Mouse (Mus musculus): Measurements from ENCODE around the gene Acvr1b. TPM values are rescaled to one million over a fixed set of nuclear protein-coding genes. Genes with fewer than 3 reads are reported as not detected.

The Acvr1b gene
- 6.1 and 8.2 TPM in 2 replicates for polyA plus RNA-seq (2012; ENCODE audit: insufficient read depth, low replicate concordance)

DNA sequence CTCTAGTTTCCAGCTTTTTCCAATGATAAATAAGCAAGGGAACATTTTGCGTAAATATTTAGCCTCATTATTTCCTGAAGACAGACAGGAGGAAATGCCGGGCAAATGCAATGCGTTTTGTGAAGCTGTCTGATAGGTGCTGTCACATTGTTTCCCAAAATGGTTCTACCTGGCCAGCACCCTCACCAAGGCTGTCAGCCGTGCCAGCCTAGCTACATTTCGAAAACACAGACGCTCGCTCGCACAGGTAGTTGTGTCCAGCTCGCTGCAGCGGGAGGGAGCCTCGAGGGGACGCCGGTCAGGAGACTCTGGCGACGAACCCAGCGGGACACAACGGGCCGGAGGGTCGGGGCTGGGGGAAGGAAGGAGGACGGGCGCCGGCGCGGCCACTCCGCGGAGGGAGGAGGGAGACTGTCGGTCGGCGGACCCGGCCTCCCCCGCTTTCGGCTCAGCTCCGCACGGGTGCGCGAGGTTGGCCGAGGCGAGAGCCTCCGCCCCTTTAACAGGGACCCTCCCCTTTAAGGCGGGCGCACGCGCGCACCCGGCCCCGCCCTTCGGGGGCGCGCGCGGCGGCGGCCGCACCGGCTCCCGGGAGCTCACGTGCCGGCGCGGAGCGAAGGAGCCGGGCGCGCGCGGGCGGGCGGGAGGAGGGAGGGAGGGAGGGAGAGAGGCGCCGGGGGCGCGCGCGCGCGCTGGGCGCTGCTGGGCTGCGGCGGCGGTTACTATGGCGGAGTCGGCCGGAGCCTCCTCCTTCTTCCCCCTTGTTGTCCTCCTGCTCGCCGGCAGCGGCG is at the start of gene Acvr1b:
Acvr1b (plus strand) TSS at position 647 of the 791 bp plus-strand sequence.
- H3K9me3 ChIP-seq = no peaks in the 10 kb centered on the region
- TF ChIP-seq FLI1 (IDR thresholded peaks at IDR 0.05; ENCODE audit: low read length) (no peak), GATA1 (IDR thresholded peaks at IDR 0.05; ENCODE audit: borderline replicate concordance, low read length) (no peak)
- H3K4me3 ChIP-seq (replicated peaks) = peak within 1 kb of the TSS; percentile 95

DNA sequence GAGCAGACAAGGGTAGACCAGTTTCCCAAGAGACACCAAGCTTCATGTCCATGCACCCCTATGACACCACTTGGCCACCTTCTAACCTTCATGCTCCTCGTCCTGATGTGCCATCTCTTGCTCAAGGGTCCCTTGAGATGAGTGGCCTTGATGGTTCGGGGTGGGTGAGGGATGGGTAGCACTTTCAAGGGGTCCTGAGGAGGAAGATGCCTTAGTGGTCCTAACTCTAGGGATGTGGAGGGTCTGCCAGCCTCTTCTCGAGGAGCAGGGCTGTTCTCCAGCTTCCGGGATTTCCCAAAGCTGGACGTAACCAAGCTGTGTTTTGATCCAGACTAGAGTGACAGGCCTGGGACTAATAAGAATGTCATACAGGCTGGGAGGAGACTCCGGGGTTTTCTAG is 48.3 kb upstream of the Acvr1b start:
- Histone ChIP-seq H3K4me3 (replicated peaks) (no peak overlapping the region), H3K27me3 (replicated peaks) (peaks cover 58% of the 10 kb centered on the region), H3K9me3 (peaks cover 19% of the 10 kb centered on the region), H3K36me3 (replicated peaks; ENCODE audit: low read length) (peaks cover 7% of the 10 kb centered on the region), H3K4me1 (peaks cover 90% of the 10 kb centered on the region)
- no peak for TF ChIP-seq GATA1 (IDR thresholded peaks at IDR 0.05; ENCODE audit: borderline replicate concordance, low read length)
- TF ChIP-seq FLI1 (IDR thresholded peaks at IDR 0.05; ENCODE audit: low read length) = no peak

More for the DNA sequence above, at the start of gene Acvr1b:
- peaks cover 5% of the 10 kb centered on the region for H3K36me3 ChIP-seq (replicated peaks; ENCODE audit: low read length)
- no peaks in the 10 kb centered on the region for H3K27me3 ChIP-seq (replicated peaks)
- peaks cover 92% of the 10 kb centered on the region for H3K4me1 ChIP-seq

DNA sequence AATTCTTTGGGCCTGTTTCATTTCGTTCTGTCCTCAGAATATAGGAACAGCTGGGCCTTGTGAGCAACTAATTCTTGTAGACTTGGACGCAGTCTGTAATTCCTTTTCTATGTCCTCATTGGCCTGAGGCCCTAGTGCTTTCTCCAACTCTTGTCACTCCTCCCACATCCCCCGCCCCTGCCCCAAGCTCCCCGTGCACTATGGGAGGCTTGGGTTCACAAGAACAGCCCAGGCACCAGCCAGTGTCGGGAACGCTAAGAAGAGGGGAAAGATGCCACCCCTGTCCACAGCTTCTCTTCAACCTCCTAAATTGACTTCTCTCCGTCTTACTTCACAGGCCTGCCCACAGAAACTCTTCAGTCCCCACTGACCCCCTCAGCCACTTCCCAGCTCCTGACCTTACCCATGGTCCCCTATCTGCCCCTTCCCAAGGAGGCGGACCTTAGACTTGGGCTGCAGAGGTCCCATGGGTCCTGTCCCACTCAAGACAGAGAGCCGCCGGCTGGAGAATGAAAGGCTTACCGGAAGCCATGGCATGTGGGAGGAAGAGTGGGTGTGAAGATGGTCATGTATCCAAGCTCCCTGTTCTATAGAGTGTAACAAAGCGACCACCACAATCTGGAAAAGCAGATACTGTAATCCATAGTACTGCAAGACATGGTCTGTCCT is 46.9 kb upstream of the Acvr1b start:
- no peak overlapping the region for H3K4me3 ChIP-seq (replicated peaks)
- H3K36me3 ChIP-seq (replicated peaks; ENCODE audit: low read length) = peaks cover 7% of the 10 kb centered on the region
- H3K27me3 ChIP-seq (replicated peaks) = peaks cover 65% of the 10 kb centered on the region
- peaks cover 15% of the 10 kb centered on the region for H3K9me3 ChIP-seq
- H3K4me1 ChIP-seq = peaks cover 87% of the 10 kb centered on the region
- no peak for TF ChIP-seq GATA1 (IDR thresholded peaks at IDR 0.05; ENCODE audit: borderline replicate concordance, low read length)
- no peak for TF ChIP-seq FLI1 (IDR thresholded peaks at IDR 0.05; ENCODE audit: low read length)

DNA sequence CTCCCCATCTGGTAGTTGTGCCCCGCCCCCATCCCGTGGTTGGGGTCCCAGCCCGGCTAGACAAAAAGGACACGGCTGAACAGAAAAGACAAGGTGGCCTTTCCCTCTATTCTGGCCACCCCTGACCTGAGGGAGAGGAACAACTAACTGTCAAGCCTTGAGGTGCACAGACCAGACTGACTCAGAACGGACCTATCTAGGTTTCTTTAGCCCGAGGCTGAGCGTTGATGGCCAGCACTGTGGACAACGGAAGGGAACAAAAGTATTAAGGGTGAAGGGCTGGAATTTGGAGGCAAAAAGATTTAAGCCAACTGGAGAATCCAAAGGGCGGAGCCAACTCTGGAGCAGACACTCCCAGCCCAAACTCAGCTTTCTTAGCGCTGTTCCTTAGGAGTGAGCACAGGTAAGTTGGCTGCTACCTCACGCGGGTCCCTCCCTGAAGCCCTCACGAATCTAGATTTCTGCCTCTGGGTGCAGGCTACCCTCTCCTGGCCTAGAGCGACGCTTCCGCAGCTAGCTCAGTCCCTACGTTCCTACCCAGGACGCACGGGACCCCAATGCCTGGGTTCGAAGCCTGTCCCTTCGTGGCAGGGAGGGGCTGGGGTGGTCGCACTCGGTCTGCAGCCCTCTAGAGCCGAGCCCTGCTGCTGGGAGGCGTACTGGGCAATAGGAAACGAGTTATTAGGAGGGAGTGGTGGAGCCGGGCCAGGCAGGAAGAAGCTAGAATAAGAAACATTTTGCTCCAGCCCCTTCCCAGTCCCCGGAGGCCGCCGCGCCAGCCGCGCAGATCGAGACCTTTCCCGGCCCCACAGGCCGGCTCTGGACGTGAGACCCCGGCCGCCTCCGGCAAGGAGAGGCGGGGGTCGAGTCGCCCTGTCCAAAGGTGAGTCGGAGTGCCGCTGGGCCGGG is 45.4 kb upstream of the Acvr1b start, which contains the start of gene Acvrl1:
Acvrl1 (plus strand) TSS at position 342 of the 909 bp plus-strand sequence.
- Histone ChIP-seq H3K4me1 (peaks cover 87% of the 10 kb centered on the region), H3K36me3 (replicated peaks; ENCODE audit: low read length) (peaks cover 7% of the 10 kb centered on the region), H3K27me3 (replicated peaks) (peaks cover 78% of the 10 kb centered on the region), H3K9me3 (peaks cover 11% of the 10 kb centered on the region), H3K4me3 (replicated peaks) (peak within 1 kb of the TSS; percentile 89)
- TF ChIP-seq FLI1 (IDR thresholded peaks at IDR 0.05; ENCODE audit: low read length) = no peak
- TF ChIP-seq GATA1 (IDR thresholded peaks at IDR 0.05; ENCODE audit: borderline replicate concordance, low read length) = no peak

DNA sequence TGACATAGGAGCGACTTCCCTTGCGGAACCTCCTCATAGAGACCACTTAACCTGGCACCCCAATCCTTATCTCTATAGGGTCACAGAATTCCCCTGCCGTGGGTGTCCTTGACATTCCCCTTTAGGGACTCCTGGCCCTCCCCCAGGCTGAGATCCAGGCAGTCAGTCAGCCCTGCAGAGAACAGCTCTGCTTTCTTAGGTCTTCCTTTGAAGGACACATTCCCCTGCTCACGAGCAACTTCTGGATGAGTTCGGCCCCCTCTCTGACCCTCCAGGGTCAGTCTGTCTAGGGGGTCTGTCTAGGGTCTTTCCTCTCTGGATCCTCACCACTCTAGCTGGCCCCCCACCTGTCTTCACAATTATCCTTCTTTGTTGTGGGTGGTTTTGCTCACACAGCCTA is 44.5 kb upstream of the Acvr1b start:
- H3K4me3 ChIP-seq (replicated peaks) = peak overlapping the region; percentile 89
- H3K27me3 ChIP-seq (replicated peaks) = peaks cover 86% of the 10 kb centered on the region
- H3K36me3 ChIP-seq (replicated peaks; ENCODE audit: low read length) = peaks cover 7% of the 10 kb centered on the region
- H3K4me1 ChIP-seq = peaks cover 87% of the 10 kb centered on the region
- H3K9me3 ChIP-seq = peaks cover 11% of the 10 kb centered on the region
- TF ChIP-seq FLI1 (IDR thresholded peaks at IDR 0.05; ENCODE audit: low read length) = no peak
- TF ChIP-seq GATA1 (IDR thresholded peaks at IDR 0.05; ENCODE audit: borderline replicate concordance, low read length) = no peak

DNA sequence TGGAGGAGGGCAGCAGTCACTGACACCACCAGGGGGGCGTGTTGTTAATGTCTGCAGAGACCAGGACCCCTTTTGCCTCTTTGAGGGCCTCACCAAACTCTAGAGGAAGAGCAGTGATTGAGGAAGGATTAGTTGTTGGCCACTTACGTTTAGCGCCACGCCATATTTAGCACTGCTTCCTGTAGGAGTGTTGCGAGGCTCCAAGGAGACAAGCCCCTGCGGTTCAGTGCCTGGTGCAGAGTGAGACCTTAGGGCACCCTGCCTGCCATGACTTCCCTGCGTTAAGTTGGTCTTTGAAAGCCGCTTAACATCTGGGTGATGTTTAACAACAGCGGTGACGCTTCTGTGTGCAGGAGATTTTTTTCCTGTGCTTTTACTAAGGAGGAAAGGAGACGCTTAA is 42.4 kb upstream of the Acvr1b start:
- Histone ChIP-seq H3K27me3 (replicated peaks) (peaks cover 92% of the 10 kb centered on the region), H3K9me3 (no peaks in the 10 kb centered on the region), H3K36me3 (replicated peaks; ENCODE audit: low read length) (peaks cover 5% of the 10 kb centered on the region), H3K4me1 (peaks cover 90% of the 10 kb centered on the region), H3K4me3 (replicated peaks) (no peak overlapping the region)
- TF ChIP-seq FLI1 (IDR thresholded peaks at IDR 0.05; ENCODE audit: low read length) (no peak), GATA1 (IDR thresholded peaks at IDR 0.05; ENCODE audit: borderline replicate concordance, low read length) (no peak)

DNA sequence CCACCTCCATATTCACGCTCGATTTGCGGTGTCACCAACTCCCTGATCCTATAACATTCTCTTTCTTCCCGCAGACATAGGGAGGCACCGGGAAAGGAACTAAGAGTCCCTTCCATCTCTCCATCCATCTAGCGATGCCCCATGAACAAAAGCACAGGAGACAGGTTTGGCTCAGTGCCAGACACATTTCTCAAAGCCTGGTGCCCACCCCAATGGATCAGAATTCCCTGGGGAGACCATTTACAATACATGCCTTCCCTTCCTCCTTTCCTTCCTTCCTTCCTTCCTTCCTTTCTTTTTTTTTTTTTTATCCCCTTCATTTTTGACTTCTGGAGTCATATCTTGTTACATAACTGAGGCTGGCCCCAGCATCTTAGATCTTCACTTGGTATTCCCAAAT is 41.8 kb upstream of the Acvr1b start:
- H3K27me3 ChIP-seq (replicated peaks) = peaks cover 90% of the 10 kb centered on the region
- peaks cover 84% of the 10 kb centered on the region for H3K4me1 ChIP-seq
- TF ChIP-seq GATA1 (IDR thresholded peaks at IDR 0.05; ENCODE audit: borderline replicate concordance, low read length) (no peak), FLI1 (IDR thresholded peaks at IDR 0.05; ENCODE audit: low read length) (no peak)
- no peak overlapping the region for H3K4me3 ChIP-seq (replicated peaks)
- peaks cover 6% of the 10 kb centered on the region for H3K36me3 ChIP-seq (replicated peaks; ENCODE audit: low read length)
- no peaks in the 10 kb centered on the region for H3K9me3 ChIP-seq

DNA sequence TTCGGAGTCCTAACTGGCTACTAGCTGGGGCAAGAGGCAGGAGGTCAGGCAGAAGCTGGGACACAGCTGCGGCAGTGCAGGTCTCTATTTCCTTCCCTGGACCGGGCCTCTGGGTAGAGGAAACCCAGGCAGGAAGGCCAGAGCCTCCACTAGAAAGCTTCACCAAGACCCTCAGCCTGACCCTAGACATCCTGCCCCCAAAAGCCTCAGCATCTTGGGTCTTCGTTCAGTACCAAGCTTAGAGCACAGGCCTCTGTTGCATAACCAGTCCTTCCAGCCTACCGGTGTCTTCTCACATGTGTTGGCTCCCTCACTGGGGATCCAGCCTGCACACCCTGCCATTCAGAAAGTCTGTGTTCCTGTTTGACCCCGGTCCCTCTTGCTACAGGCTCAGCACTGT is 41.1 kb upstream of the Acvr1b start:
- Histone ChIP-seq H3K4me1 (peaks cover 81% of the 10 kb centered on the region), H3K27me3 (replicated peaks) (peaks cover 88% of the 10 kb centered on the region), H3K4me3 (replicated peaks) (no peak overlapping the region), H3K36me3 (replicated peaks; ENCODE audit: low read length) (peaks cover 10% of the 10 kb centered on the region), H3K9me3 (no peaks in the 10 kb centered on the region)
- TF ChIP-seq GATA1 (IDR thresholded peaks at IDR 0.05; ENCODE audit: borderline replicate concordance, low read length) (no peak), FLI1 (IDR thresholded peaks at IDR 0.05; ENCODE audit: low read length) (no peak)

DNA sequence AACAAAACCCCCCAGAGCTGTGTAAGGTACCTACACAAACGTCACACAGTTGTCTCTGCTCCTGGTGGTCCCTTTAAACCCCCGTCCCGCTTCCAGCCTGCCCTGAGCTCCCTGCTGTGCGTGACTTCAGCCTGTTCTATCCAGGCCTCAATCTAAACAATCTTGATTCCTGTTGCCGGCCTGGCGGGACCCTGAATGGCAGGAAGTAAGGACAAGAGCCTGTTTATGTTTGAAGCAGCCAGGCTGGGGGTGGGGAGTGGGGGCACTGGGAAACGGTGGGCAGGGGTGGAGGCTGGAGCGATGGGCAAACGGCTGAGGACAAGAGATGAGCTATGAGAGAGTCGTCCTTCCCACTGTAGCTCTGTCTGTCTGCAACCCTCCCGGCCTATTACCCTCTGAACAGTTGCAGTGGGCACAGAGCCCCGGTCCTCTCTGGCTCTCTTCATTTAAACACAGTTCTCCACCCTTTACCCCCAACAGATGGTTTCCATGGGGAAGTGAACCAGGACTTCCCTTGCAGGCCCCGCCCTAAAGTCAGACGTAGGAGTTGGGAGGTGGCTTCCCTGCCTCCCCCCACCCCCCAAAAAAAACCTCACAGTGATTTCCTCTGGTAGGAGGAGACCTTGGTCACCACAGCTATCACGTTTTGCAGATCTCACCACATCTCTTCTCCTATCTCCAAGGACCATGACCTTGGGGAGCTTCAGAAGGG is 39.7 kb upstream of the Acvr1b start:
- Histone ChIP-seq H3K36me3 (replicated peaks; ENCODE audit: low read length) (peaks cover 10% of the 10 kb centered on the region), H3K9me3 (no peaks in the 10 kb centered on the region), H3K4me1 (peaks cover 73% of the 10 kb centered on the region), H3K4me3 (replicated peaks) (peak overlapping the region; percentile 78), H3K27me3 (replicated peaks) (peaks cover 74% of the 10 kb centered on the region)
- TF ChIP-seq GATA1 (IDR thresholded peaks at IDR 0.05; ENCODE audit: borderline replicate concordance, low read length) (no peak), FLI1 (IDR thresholded peaks at IDR 0.05; ENCODE audit: low read length) (no peak)

Measured in megakaryocyte, embryonic 14.5 days (primary cell).